Mouse (Mus musculus) hindbrain, embryonic 10.5 days (tissue): ENCODE results near the gene Dpt. TPM values are rescaled to one million over a fixed set of nuclear protein-coding genes. Genes with fewer than 3 reads are reported as not detected.
"Not testable (repeated sequence)": the region's sequence is repeated elsewhere in the genome, so short reads cannot be mapped to it uniquely, and the experiment has no call there.

Experiments
- DNase-seq: peaks from one replicate; pipeline ENCODE4 v3.0.0-alpha.2; 2017; ENCODE audit warnings: low spot score
- H3K27ac ChIP-seq: fragments of 300-500 bp; sonication (generic); 2 replicates; pipeline ENCODE4 v1.5.1; 2016; ENCODE audit warnings: mild to moderate bottlenecking, moderate library complexity
- H3K27me3 ChIP-seq: fragments of 300-500 bp; sonication (generic); 2 replicates; pipeline ENCODE4 v1.6.1; 2016; ENCODE audit warnings: mild to moderate bottlenecking; ENCODE audit not compliant: poor library complexity, insufficient read depth, severe bottlenecking
- H3K36me3 ChIP-seq: fragments of 300-500 bp; sonication (generic); 2 replicates; pipeline ENCODE4 v1.6.1; 2016; ENCODE audit warnings: mild to moderate bottlenecking, moderate library complexity
- H3K4me1 ChIP-seq: fragments of 300-500 bp; sonication (generic); replicated peaks from 2 replicates; pipeline ENCODE4 v1.6.1; 2016; ENCODE audit warnings: mild to moderate bottlenecking
- H3K4me3 ChIP-seq: fragments of 300-500 bp; sonication (generic); 2 replicates; pipeline ENCODE4 v1.5.1; 2016; ENCODE audit warnings: mild to moderate bottlenecking, moderate library complexity
- H3K9me3 ChIP-seq: fragments of 300-500 bp; sonication (generic); 2 replicates; pipeline ENCODE4 v1.6.1; 2016; ENCODE audit warnings: mild to moderate bottlenecking, moderate library complexity
- WGBS: fragments of 180-500 bp; shearing (Covaris S2); methylation state at CpG from one replicate; pipeline ENCODE4 v1.1.7; 2016; 5-methylcytosine and 5-hydroxymethylcytosine counted together
- polyA plus RNA-seq: library from polyadenylated mRNA; unstranded; fragments of >200 nt; fragmentation: Nextera tagmentation; extraction: Ambion mirVana; gene quantifications from 2 replicates; pipeline ENCODE4 v1.2.1, GENCODE M21; 2016

The Dpt gene
- polyA plus RNA-seq = not detected in 2 replicates

DNA sequence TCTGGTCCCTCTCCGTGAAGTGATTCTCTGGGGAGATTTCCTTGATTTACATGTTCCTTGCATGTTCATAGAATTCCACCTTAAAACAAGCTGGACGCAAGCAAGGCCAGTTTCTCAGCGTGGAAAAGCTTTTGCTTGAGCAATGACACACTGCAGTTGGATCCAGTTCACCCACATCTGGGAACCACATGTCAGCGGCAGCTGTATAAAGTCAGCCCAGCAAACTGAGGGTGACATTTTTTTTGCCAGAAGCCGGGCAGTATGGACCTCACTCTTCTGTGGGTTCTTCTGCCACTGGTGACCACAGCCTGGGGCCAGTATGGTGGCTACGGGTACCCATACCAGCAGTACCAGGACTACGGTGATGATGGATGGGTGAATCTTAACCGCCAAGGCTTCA lies at the start of gene Dpt:
TSS of gene Dpt (plus strand) at position 174 of the 400 bp plus-strand sequence.
- DNase-seq = peak; percentile 12
- H3K36me3 ChIP-seq = no peaks in the 10 kb centered on the region

GRCm38 (mm10) chr1:164753736-164754135 lies 42.7 kb upstream of the Dpt start:
- Histone ChIP-seq H3K27me3 (no peaks in the 10 kb centered on the region), H3K9me3 (no peaks in the 10 kb centered on the region), H3K4me3 (no peak overlapping the region), H3K36me3 (no peaks in the 10 kb centered on the region), H3K4me1 (no peaks in the 10 kb centered on the region), H3K27ac (no peak overlapping the region)
- DNase-seq = no peak
- 94% methylated on average over 4 of the region's 4 CpGs for WGBS

More for the DNA sequence above, at the start of gene Dpt:
- 86% methylated on average over 8 of the region's 8 CpGs for WGBS
- no peaks in the 10 kb centered on the region for H3K9me3 ChIP-seq
- no peak within 1 kb of the TSS for H3K27ac ChIP-seq
- H3K27me3 ChIP-seq = no peaks in the 10 kb centered on the region
- no peaks in the 10 kb centered on the region for H3K4me1 ChIP-seq
- no peak within 1 kb of the TSS for H3K4me3 ChIP-seq

- H3K27ac ChIP-seq = no peak overlapping the region
- H3K9me3 ChIP-seq = no peaks in the 10 kb centered on the region
- H3K36me3 ChIP-seq = no peaks in the 10 kb centered on the region
- DNase-seq = no peak
- no peaks in the 10 kb centered on the region for H3K4me1 ChIP-seq
- no peaks in the 10 kb centered on the region for H3K27me3 ChIP-seq
- H3K4me3 ChIP-seq = no peak overlapping the region
- whole genome bisulfite sequencing = 84% methylated on average over 3 of the region's 3 CpGs
Observed at GRCm38 (mm10) chr1:164755671-164756070, 40.8 kb upstream of the Dpt start.

DNA sequence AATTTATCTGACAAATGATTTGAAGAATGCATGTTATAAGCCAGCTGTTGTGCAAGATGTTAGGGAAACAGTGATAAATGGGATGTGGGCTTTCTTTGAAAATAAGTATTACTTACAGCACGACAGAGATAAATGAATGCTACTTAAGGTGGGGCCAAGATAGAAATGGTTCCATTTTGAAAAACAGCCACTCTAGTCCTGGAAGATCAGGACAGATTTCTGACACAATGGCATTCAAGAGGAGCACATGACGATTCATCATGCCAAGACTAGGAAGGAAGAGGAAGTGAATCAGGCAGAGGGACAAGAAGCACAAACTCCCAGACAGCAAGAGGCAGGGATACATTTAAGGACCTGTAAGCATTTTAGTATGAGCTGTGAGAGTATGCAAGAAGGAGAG lies 39.5 kb upstream of the Dpt start:
- no peaks in the 10 kb centered on the region for H3K4me1 ChIP-seq
- no peaks in the 10 kb centered on the region for H3K36me3 ChIP-seq
- 75% methylated on average over 2 of the region's 2 CpGs for WGBS
- no peaks in the 10 kb centered on the region for H3K9me3 ChIP-seq
- H3K27ac ChIP-seq = no peak overlapping the region
- H3K4me3 ChIP-seq = no peak overlapping the region
- no peaks in the 10 kb centered on the region for H3K27me3 ChIP-seq
- no peak for DNase-seq

- Histone ChIP-seq H3K4me3 (no peak overlapping the region), H3K36me3 (no peaks in the 10 kb centered on the region), H3K4me1 (no peaks in the 10 kb centered on the region), H3K27me3 (no peaks in the 10 kb centered on the region), H3K27ac (no peak overlapping the region), H3K9me3 (no peaks in the 10 kb centered on the region)
- WGBS = 89% methylated on average over 2 of the region's 2 CpGs
- DNase-seq = no peak
Observed at GRCm38 (mm10) chr1:164758401-164758800, 38.0 kb upstream of the Dpt start.

DNA sequence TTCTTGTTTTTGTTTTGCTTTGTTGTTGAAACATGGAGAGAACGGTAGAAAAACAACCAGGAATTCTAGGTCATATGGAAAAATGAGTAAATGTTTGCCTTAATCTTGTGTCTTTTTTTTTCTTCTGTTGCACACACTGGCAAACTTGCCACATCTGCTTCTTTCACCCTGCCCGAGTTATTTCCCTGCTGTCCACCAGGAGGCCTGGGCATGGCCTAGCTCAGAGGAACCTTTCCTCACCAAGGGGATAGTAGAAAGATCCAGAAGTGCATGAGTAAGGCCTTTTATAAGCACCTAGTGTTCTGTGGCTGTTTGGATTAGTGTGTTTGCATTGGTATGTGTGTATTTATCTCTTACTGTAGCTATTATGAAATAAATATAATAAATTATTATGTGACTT lies 34.2 kb upstream of the Dpt start:
- Histone ChIP-seq H3K4me3 (no peak overlapping the region), H3K27me3 (no peaks in the 10 kb centered on the region), H3K27ac (no peak overlapping the region), H3K36me3 (no peaks in the 10 kb centered on the region), H3K4me1 (no peaks in the 10 kb centered on the region), H3K9me3 (no peaks in the 10 kb centered on the region)
- 61% methylated on average over 2 of the region's 2 CpGs for WGBS
- DNase-seq = no peak

GRCm38 (mm10) chr1:164766646-164767045 lies 29.8 kb upstream of the Dpt start:
- Histone ChIP-seq H3K9me3 (no peaks in the 10 kb centered on the region), H3K36me3 (no peaks in the 10 kb centered on the region), H3K27me3 (no peaks in the 10 kb centered on the region), H3K4me3 (no peak overlapping the region), H3K27ac (no peak overlapping the region), H3K4me1 (no peaks in the 10 kb centered on the region)
- WGBS = 88% methylated on average over 3 of the region's 3 CpGs
- no peak for DNase-seq

GRCm38 (mm10) chr1:164770611-164771010 lies 25.8 kb upstream of the Dpt start:
- H3K4me1 ChIP-seq = no peaks in the 10 kb centered on the region
- H3K36me3 ChIP-seq = no peaks in the 10 kb centered on the region
- H3K27ac ChIP-seq = no peak overlapping the region
- no peak for DNase-seq
- no peak overlapping the region for H3K4me3 ChIP-seq
- 0 out of 2 replicates have a peak, but pooled peaks cover 5% of the 10 kb centered on the region for H3K9me3 ChIP-seq
- 93% methylated on average over 7 of the region's 7 CpGs for WGBS
- no peaks in the 10 kb centered on the region for H3K27me3 ChIP-seq

- Histone ChIP-seq H3K9me3 (no peaks in the 10 kb centered on the region), H3K4me1 (peaks cover 15% of the 10 kb centered on the region), H3K36me3 (no peaks in the 10 kb centered on the region), H3K27me3 (no peaks in the 10 kb centered on the region), H3K27ac (peak overlapping the region; percentile 46; the same call in 1 of the 2 replicates), H3K4me3 (no peak overlapping the region)
- 50% methylated on average over 7 of the region's 7 CpGs for WGBS
- DNase-seq = no peak
Observed at GRCm38 (mm10) chr1:164780851-164781510, 15.5 kb upstream of the Dpt start.

GRCm38 (mm10) chr1:164786165-164786564 lies 10.3 kb upstream of the Dpt start:
- Histone ChIP-seq H3K4me1 (peaks cover 3% of the 10 kb centered on the region; the same call in 1 of the 2 replicates), H3K27ac (no peak overlapping the region), H3K36me3 (no peaks in the 10 kb centered on the region), H3K27me3 (no peaks in the 10 kb centered on the region), H3K4me3 (no peak overlapping the region), H3K9me3 (no peaks in the 10 kb centered on the region)
- 90% methylated on average over 5 of the region's 5 CpGs for WGBS
- DNase-seq = no peak

GRCm38 (mm10) chr1:164787771-164788170 lies 8.7 kb upstream of the Dpt start:
- no peaks in the 10 kb centered on the region for H3K9me3 ChIP-seq
- DNase-seq = no peak
- no peaks in the 10 kb centered on the region for H3K27me3 ChIP-seq
- H3K27ac ChIP-seq = no peak overlapping the region
- H3K36me3 ChIP-seq = no peaks in the 10 kb centered on the region
- no peaks in the 10 kb centered on the region for H3K4me1 ChIP-seq
- 91% methylated on average over 7 of the region's 7 CpGs for WGBS
- no peak overlapping the region for H3K4me3 ChIP-seq

- DNase-seq = no peak
- Histone ChIP-seq H3K4me3 (no peak overlapping the region), H3K27me3 (no peaks in the 10 kb centered on the region), H3K9me3 (no peaks in the 10 kb centered on the region), H3K36me3 (no peaks in the 10 kb centered on the region), H3K4me1 (no peaks in the 10 kb centered on the region), H3K27ac (no peak overlapping the region)
- 93% methylated on average over 7 of the region's 7 CpGs for WGBS
Observed at GRCm38 (mm10) chr1:164788292-164788691, 8.2 kb upstream of the Dpt start.

DNA sequence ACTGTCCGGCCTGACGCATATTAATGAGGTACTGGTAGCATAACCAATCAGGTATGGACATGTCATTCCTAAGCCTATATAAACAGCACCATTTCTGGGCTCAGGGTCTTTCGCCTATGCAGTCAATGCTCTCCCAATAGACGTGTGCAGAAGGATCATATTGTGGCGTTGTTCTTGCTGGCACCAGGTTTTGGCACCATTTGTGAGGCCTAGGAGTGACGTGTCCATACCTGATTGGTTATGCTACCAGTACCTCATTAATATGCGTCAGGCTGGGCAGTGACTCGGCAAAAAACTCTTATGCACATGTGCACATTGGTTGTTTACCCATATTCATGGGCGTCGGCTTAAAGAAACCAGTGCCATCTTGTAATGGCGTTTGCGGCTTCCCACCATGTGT lies 6.1 kb upstream of the Dpt start:
- H3K4me3 ChIP-seq, H3K9me3 ChIP-seq, H3K36me3 ChIP-seq, DNase-seq, H3K27me3 ChIP-seq, H3K27ac ChIP-seq, H3K4me1 ChIP-seq: not testable (repeated sequence)
- WGBS = 94% methylated on average over 12 of the region's 12 CpGs

DNA sequence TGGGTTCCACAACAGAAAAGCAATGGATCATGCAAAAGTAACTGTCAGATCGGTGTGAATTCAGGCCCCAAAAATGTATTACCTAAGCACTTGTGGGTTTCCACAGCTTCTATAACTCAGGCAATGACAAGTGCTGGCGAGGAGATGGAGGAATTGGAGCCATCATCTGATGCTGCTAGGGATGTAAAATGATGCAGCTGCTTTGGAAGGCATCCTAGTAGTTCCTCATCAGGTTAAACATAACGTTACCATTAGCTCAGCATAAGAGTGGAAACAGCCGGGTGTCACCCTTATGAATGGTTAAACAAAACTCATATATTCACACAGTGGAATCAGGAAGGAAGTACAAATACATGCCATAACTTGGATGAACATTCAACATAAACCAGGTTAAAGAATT lies 3.4 kb upstream of the Dpt start:
- H3K27me3 ChIP-seq = no peaks in the 10 kb centered on the region
- no peaks in the 10 kb centered on the region for H3K4me1 ChIP-seq
- 88% methylated on average over 4 of the region's 4 CpGs for WGBS
- H3K9me3 ChIP-seq = no peaks in the 10 kb centered on the region
- H3K36me3 ChIP-seq = no peaks in the 10 kb centered on the region
- no peak overlapping the region for H3K27ac ChIP-seq
- no peak for DNase-seq
- no peak overlapping the region for H3K4me3 ChIP-seq
